Mouse (Mus musculus): Measurements from ENCODE around the gene Rnf150.

The Rnf150 gene

DNA sequence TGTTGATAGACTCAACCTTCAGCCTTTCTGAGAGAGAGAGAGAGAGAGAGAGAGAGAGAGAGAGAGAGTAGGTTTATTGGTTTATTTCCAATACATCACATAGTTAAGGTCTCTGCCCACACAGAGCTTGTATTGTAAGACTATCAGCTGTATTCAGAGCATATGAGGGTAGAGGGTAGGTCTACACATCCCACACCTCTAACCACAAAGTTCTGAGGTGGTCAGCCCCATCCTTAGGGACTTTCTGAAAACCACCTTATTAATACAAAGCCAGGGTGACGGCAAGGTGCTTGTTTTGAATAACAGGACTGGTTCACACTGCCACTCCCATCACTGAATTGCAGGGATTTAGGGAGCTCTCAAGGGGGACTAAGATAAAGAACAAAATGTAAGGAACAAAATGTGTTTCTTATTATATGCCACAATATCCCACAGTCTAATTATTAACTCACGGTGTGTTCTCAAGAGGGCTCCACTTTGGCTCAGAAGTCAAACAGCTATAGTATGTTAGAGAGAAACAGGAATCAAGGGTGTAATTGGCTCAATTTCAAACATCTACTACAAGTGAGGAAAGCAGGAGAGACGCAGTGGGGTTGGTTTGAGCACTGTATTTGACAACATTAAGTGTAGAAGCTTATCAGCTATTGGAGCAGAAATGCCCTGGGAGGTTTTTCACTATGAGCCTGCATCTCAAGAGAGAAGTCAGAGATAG is 132.7 kb downstream of the Rnf150 start:
- in situ Hi-C loops (cut with MboI; ENCODE audit: unreplicated experiment in 2 of 2): loop anchor here in 1 of 2 experiments (25.0 kb wide), 1 partner anchor 1984 kb away; the partner anchor contains the start of gene Usp38

DNA sequence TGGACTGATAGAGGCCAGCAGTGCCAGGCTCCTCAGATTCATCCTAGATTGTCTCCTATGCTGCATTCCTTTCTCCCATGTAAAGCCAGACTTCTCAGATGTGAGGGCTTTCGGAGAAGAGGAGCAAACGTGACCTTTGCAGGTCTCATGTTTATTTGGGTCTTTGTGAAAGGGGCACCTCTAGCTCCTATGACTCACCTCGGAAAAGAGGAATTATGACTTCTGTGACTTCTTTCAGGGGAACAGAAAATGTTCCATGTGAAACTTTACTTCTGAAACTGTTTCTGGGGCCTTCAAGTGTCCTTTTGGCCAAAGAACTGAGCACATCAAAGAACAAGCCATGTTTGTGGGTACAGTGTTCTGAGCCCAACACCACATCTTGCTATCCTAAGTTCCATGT is 133.7 kb downstream of the Rnf150 start:
- in situ Hi-C loops (cut with MboI; ENCODE audit: unreplicated experiment in 2 of 2): loop anchor here in 1 of 2 experiments (25.0 kb wide), 1 partner anchor 1985 kb away; the partner anchor contains the start of gene Usp38

- in situ Hi-C loops (cut with MboI; ENCODE audit: unreplicated experiment in 2 of 2): loop anchor here in 1 of 2 experiments (25.0 kb wide), 1 partner anchor 1986 kb away; the partner anchor contains the start of gene Usp38
Measured at GRCm38 (mm10) chr8:82998778-82999177, 135.6 kb downstream of the Rnf150 start.

- in situ Hi-C loops (cut with MboI; ENCODE audit: unreplicated experiment in 2 of 2): no loop called here
Measured at GRCm38 (mm10) chr8:83003187-83003586, 140.0 kb downstream of the Rnf150 start.

DNA sequence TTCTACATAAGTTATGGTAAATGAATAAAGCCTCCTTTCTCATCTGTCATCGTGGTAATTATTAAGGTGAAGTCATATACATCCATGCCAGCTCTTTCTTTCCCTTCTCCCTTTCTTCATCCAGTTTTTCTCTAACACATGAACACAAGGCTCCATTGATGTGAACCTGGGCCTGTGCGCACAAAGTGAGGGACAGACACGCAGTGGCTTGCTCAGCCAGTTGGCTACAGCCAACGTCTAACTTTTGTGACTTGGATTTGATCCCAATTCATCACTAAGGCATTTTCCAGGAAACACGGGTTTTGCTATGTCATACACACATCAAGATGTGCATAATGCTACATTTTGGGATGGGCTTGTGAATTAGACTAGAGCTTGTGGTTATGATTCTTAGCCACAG is 146.3 kb downstream of the Rnf150 start:
- in situ Hi-C loops (cut with MboI; ENCODE audit: unreplicated experiment in 2 of 2): no loop called here

DNA sequence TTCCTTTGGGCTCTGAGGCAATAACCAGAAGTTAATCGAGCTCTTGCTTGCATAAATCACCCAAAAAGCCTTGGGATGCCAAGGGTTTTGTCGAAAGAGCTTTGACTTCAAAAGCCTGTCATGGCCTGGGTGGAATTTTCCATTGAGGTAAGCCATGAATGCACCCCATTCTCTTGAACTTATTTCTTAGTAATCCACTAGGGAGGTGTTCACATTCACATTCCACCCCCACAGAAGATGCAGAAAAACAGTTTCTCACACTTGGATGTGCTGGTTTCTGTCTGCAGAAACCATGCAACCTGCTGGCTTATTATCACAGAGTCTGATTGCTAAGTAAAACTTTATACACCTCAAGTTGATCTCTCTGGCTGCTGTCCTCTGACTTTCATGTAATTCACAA is 148.1 kb downstream of the Rnf150 start:
- in situ Hi-C loops (cut with MboI; ENCODE audit: unreplicated experiment in 2 of 2): no loop called here

- in situ Hi-C loops (cut with MboI; ENCODE audit: unreplicated experiment in 2 of 2): no loop called here
Measured at GRCm38 (mm10) chr8:83011758-83012157, 148.6 kb downstream of the Rnf150 start.

DNA sequence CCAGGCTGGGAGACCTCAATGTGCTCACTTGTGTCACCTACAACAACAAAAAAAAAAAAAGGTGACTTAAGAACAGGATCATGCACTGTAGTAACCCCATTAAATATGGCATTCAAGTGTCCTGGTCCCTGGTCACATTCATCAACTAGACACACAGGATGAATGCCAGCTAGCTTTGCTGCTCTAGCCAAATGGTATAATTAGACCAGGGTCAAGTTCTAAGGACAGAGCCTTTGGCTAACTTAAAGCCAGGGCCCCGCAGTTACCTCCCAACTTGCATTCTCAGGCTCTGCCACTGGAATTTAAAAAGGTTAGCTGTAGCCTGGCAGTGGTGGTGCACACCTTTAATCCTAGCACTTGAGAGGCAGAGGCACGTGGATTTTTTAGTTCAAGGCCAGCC is 165.1 kb downstream of the Rnf150 start:
- in situ Hi-C loops (cut with MboI; ENCODE audit: unreplicated experiment in 2 of 2): no loop called here

- in situ Hi-C loops (cut with MboI; ENCODE audit: unreplicated experiment in 2 of 2): no loop called here
Measured at GRCm38 (mm10) chr8:83032800-83033199, 169.6 kb downstream of the Rnf150 start.

DNA sequence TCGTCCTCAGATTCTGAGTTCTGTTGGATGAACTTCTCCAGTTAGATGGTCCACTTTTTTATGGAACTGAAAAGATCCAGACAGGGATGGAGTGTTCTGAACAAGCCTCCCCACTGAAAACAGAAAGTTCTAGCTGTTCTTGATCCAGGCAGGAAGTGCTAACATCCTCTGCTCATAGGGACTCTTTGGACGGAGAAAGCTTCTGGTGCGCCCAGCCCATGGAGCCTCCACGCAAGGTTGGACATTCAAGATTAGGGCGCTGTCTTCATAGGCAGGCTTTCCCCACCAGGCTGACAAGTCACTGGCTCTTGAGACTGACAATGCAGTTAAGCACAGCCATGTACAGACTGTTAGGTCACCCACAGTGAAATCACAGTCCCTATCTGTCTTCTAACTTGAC is 172.0 kb downstream of the Rnf150 start:
- in situ Hi-C loops (cut with MboI; ENCODE audit: unreplicated experiment in 2 of 2): no loop called here

GRCm38 (mm10) chr8:83036521-83037166 is 173.5 kb downstream of the Rnf150 start:
- in situ Hi-C loops (cut with MboI; ENCODE audit: unreplicated experiment in 2 of 2): no loop called here

DNA sequence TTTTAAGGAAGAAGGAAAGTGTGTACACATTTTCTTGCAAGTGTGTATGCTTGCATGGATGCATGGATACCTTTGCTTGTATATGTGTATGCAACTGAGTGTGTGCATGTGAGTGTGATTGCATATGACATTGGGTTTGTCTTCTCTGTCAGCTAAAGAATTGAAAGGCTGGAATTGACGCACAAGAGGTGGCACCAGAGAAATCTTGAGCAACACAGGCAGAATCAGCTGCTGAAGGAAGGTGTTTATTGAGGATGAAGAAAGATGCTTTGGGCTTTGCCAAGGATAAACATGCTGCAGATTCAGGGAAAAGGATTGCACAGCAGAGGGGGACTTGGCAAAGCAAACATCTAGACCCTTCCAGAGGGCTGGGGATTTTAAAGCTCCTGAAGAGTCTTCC is 174.2 kb downstream of the Rnf150 start:
- in situ Hi-C loops (cut with MboI; ENCODE audit: unreplicated experiment in 2 of 2): no loop called here

GRCm38 (mm10) chr8:83038575-83038974 is 175.4 kb downstream of the Rnf150 start:
- in situ Hi-C loops (cut with MboI; ENCODE audit: unreplicated experiment in 2 of 2): no loop called here

- in situ Hi-C loops (cut with MboI; ENCODE audit: unreplicated experiment in 2 of 2): no loop called here
Measured at GRCm38 (mm10) chr8:83041440-83041839, 178.3 kb downstream of the Rnf150 start.

GRCm38 (mm10) chr8:83046912-83047311 is 183.8 kb downstream of the Rnf150 start:
- in situ Hi-C loops (cut with MboI; ENCODE audit: unreplicated experiment in 2 of 2): no loop called here

DNA sequence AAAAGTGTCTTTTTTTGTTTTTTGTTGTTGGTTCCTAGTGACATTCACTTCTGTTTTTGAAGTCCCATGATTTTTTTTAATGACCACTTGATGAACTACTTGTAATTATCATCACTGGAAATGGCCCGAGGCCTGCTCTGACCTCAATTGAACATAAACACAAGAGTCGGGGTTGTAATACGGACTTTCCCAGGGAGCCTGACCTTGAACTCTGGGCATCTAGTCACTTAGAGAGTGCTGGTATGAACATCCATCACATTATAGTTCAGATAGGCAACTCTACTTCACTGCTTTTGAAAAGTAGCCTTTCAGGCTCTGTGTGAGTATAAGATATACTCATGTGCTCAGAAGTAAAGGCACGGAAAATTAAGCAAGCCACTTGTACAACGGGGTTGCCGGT is 185.4 kb downstream of the Rnf150 start:
- in situ Hi-C loops (cut with MboI; ENCODE audit: unreplicated experiment in 2 of 2): no loop called here

DNA sequence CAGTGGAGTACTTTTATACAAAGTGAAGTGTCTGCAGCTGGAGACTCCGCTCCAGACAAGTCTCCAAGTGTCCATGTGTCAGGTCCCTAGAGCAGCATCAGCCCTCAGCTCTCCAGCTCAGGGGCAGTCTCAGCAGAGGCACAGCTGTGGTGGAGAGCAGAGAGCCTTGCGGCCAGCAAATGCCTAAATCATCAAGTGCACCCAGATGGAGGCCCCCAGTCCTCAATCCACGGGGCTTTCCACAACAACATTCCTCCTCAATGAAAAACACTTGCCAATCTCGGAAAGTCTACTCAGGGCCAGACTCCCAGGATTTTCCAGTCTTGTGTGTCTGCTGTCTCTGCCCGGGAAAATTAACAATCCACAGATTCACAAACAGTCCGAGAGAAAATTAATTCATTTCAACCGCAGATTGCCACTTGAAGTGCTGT is 186.0 kb downstream of the Rnf150 start:
- in situ Hi-C loops (cut with MboI; ENCODE audit: unreplicated experiment in 2 of 2): no loop called here

GRCm38 (mm10) chr8:83049616-83050015 is 186.5 kb downstream of the Rnf150 start:
- in situ Hi-C loops (cut with MboI; ENCODE audit: unreplicated experiment in 2 of 2): no loop called here

DNA sequence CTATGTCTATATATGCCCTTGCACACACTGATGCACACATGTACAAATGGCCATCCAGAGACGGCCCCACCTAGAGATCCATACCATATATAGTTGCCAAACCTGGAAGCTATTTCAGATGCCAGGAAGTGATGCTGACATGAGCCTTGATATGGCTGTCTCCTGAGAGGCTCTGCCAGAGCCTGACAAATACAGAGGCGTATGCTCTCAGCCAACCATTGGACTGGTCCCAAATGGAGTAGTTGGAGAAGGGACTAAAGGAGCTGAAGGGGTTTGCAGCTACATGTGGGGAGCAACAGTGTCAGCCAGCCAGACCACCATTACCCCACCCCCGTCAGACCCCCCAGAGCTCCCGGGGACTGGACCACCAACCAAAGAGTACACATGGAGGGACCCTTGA is 189.7 kb downstream of the Rnf150 start:
- in situ Hi-C loops (cut with MboI; ENCODE audit: unreplicated experiment in 2 of 2): no loop called here

DNA sequence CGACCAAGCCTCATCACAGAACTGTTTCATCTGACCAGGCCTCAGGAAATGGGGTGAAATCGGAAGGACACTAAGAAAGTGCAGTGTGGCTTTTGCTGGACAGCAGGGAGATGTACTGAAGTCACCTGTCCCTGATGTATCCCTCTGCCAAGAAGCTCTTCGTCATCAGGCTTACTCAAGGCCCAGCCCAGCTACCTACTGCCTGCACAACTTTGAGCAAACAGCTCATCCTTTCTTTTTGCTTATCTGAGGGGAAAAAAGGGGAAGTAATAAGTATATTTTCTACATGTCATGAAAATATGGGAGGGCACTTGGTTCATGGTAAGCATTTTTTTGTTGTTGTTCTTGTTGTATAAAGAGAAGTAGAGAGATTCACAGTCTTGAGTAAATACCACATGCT is 191.6 kb downstream of the Rnf150 start:
- in situ Hi-C loops (cut with MboI; ENCODE audit: unreplicated experiment in 2 of 2): no loop called here

DNA sequence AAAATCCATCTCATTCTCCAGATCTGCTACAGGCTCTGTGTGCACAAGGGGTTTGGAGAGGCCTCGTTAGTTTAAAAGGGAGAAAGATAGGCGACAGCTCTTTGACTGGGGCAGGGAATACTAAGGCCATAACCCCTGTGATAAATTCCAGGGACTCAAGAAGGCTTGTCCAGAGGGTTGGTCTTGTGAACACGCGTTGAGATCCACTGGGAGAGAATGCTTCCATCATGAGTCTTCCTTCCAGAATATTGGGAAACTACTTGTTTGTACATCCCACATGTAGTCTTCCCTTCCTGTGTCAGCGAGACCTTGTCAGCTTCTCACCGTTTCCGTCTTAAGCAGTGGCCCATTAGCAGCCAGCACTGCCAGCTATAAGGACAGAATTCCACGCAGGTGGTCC is 195.8 kb downstream of the Rnf150 start:
- in situ Hi-C loops (cut with MboI; ENCODE audit: unreplicated experiment in 2 of 2): no loop called here

DNA sequence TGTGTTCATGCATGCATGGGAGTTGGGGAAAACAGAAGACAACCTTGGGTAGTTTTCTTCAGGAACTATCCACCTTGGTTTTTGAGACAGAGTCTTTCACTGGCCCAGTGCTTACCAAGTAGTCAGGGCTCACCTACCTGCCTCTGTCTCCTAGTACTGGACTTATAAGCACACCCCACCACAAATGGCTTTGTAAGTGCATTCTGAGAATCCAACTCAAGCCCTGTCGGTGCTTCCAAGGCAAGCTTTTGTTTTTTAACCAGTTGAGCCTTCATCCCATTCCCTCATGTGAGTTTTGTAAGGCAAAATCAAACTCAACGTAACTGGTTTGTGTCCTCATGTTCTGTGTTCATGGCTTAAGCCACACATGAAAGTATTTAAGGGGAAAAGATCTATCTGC is 196.9 kb downstream of the Rnf150 start:
- in situ Hi-C loops (cut with MboI; ENCODE audit: unreplicated experiment in 2 of 2): no loop called here
